Mouse (Mus musculus): ENCODE data around the gene Zkscan7. TPM values are rescaled to one million over a fixed set of nuclear protein-coding genes. Genes with fewer than 3 reads are reported as not detected.
"Not testable (repeated sequence)": the region's sequence is repeated elsewhere in the genome, so short reads cannot be mapped to it uniquely, and the experiment has no call there.

Gene Zkscan7
- polyA plus RNA-seq, 1 experiment from 2014 or later: 3.2 TPM

GRCm38 (mm10) chr9:122854526-122854925, 31.0 kb upstream of the Zkscan7 start:
- H3K9me3 ChIP-seq (replicated peaks; ENCODE audit: control insufficient read depth, low read length): peaks cover 34% of the 10 kb centered on the region
- H3K36me3 ChIP-seq (ENCODE audit: control insufficient read depth, insufficient read depth): peaks cover 92% of the 10 kb centered on the region
- no peak overlapping the region for H3K4me2 ChIP-seq (ENCODE audit: low read depth, low read length)
- H3K27me3 ChIP-seq (ENCODE audit: control insufficient read depth, insufficient read depth, low read length): no peaks in the 10 kb centered on the region
- H3K9ac ChIP-seq (ENCODE audit: low read length): no peak overlapping the region
- ATAC-seq (replicated peaks; ENCODE audit: extremely low read depth, insufficient read depth, low FRiP score): no peak
- no peaks in the 10 kb centered on the region for H3K4me1 ChIP-seq (ENCODE audit: control insufficient read depth, insufficient read depth, low read length)
- WGBS: 86% methylated on average over 7 of the region's 7 CpGs
- no peak overlapping the region for H3K4me3 ChIP-seq (ENCODE audit: low read length)
- peak overlapping the region; percentile 2; the same call in 1 of the 2 replicates for H3K27ac ChIP-seq (ENCODE audit: low read length)

DNA sequence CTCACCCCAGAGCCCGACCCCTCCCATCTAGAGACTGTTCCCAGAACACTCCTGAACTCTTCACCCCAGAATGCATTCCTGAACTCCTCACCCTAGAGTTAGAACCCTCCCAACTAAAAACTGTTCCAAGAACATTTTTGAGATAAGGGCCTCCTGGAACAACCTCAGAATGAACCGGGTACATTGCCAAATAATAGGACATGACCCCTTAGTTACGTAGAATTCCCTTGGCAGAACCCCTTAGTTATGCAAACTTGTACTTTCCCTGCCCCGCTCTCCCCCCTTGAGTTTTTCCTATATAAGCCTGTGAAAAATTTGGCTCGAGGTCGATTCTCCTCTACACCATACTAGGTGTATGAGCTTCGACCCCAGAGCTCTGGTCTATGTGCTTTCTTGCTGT, 30.3 kb upstream of the Zkscan7 start:
- not testable (repeated sequence) for H3K27ac ChIP-seq (ENCODE audit: low read length); H3K4me2 ChIP-seq (ENCODE audit: low read depth, low read length); ATAC-seq (replicated peaks; ENCODE audit: extremely low read depth, insufficient read depth, low FRiP score); H3K27me3 ChIP-seq (ENCODE audit: control insufficient read depth, insufficient read depth, low read length); H3K4me3 ChIP-seq (ENCODE audit: low read length); H3K9ac ChIP-seq (ENCODE audit: low read length); H3K4me1 ChIP-seq (ENCODE audit: control insufficient read depth, insufficient read depth, low read length)
- peaks cover 92% of the 10 kb centered on the region for H3K36me3 ChIP-seq (ENCODE audit: control insufficient read depth, insufficient read depth)
- H3K9me3 ChIP-seq (replicated peaks; ENCODE audit: control insufficient read depth, low read length): peaks cover 40% of the 10 kb centered on the region
- 69% methylated on average over 2 of the region's 7 CpGs for WGBS

- no peak overlapping the region for H3K9ac ChIP-seq (ENCODE audit: low read length)
- no peaks in the 10 kb centered on the region for H3K4me1 ChIP-seq (ENCODE audit: control insufficient read depth, insufficient read depth, low read length)
- H3K27me3 ChIP-seq (ENCODE audit: control insufficient read depth, insufficient read depth, low read length): no peaks in the 10 kb centered on the region
- no peak overlapping the region for H3K4me3 ChIP-seq (ENCODE audit: low read length)
- H3K4me2 ChIP-seq (ENCODE audit: low read depth, low read length): no peak overlapping the region
- H3K36me3 ChIP-seq (ENCODE audit: control insufficient read depth, insufficient read depth): peaks cover 92% of the 10 kb centered on the region
- 92% methylated on average over 4 of the region's 4 CpGs for WGBS
- no peak overlapping the region for H3K27ac ChIP-seq (ENCODE audit: low read length)
- peaks cover 44% of the 10 kb centered on the region for H3K9me3 ChIP-seq (replicated peaks; ENCODE audit: control insufficient read depth, low read length)
- no peak for ATAC-seq (replicated peaks; ENCODE audit: extremely low read depth, insufficient read depth, low FRiP score)
Measured at GRCm38 (mm10) chr9:122855617-122856016, 29.9 kb upstream of the Zkscan7 start.

GRCm38 (mm10) chr9:122856716-122857115, 28.8 kb upstream of the Zkscan7 start:
- Histone ChIP-seq H3K9me3 (replicated peaks; ENCODE audit: control insufficient read depth, low read length) (peaks cover 52% of the 10 kb centered on the region), H3K4me1 (ENCODE audit: control insufficient read depth, insufficient read depth, low read length) (no peaks in the 10 kb centered on the region), H3K4me3 (ENCODE audit: low read length) (no peak overlapping the region), H3K9ac (ENCODE audit: low read length) (no peak overlapping the region), H3K27ac (ENCODE audit: low read length) (no peak overlapping the region), H3K4me2 (ENCODE audit: low read depth, low read length) (no peak overlapping the region), H3K27me3 (ENCODE audit: control insufficient read depth, insufficient read depth, low read length) (no peaks in the 10 kb centered on the region), H3K36me3 (ENCODE audit: control insufficient read depth, insufficient read depth) (peaks cover 93% of the 10 kb centered on the region)
- ATAC-seq (replicated peaks; ENCODE audit: extremely low read depth, insufficient read depth, low FRiP score): no peak
- WGBS: 94% methylated on average over 3 of the region's 3 CpGs

GRCm38 (mm10) chr9:122860752-122861151, 24.7 kb upstream of the Zkscan7 start:
- H3K36me3 ChIP-seq (ENCODE audit: control insufficient read depth, insufficient read depth): peaks cover 64% of the 10 kb centered on the region

DNA sequence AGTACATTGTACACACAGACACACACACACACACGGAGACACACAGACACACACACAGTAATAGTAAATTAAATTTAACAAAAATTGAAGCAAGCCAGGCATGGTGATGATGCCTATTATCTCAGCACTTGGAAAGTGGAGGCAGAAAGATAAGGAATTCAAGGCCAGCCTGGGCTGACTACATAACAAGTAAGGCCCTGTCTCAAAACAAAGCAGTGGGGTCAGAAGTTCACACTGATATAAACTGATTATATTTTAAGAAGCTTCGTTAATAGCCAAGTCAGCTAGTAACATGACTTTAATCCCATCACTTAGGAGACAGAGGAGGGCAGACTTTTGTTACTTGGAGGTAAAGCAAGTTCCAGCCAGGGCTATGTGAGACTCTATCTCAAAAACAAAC, 21.8 kb upstream of the Zkscan7 start:
- Histone ChIP-seq H3K4me2 (ENCODE audit: low read depth, low read length) (peak overlapping the region; percentile 84), H3K27ac (ENCODE audit: low read length) (no peak overlapping the region), H3K9me3 (replicated peaks; ENCODE audit: control insufficient read depth, low read length) (peaks cover 32% of the 10 kb centered on the region), H3K4me1 (ENCODE audit: control insufficient read depth, insufficient read depth, low read length) (peaks cover 19% of the 10 kb centered on the region), H3K4me3 (ENCODE audit: low read length) (no peak overlapping the region), H3K36me3 (ENCODE audit: control insufficient read depth, insufficient read depth) (peaks cover 37% of the 10 kb centered on the region), H3K27me3 (ENCODE audit: control insufficient read depth, insufficient read depth, low read length) (no peaks in the 10 kb centered on the region), H3K9ac (ENCODE audit: low read length) (no peak overlapping the region)
- no peak for ATAC-seq (replicated peaks; ENCODE audit: extremely low read depth, insufficient read depth, low FRiP score)
- WGBS: 22% methylated on average over 2 of the region's 2 CpGs

More at GRCm38 (mm10) chr9:122860752-122861151, 24.7 kb upstream of the Zkscan7 start:
- no peaks in the 10 kb centered on the region for H3K27me3 ChIP-seq (ENCODE audit: control insufficient read depth, insufficient read depth, low read length)
- no peak overlapping the region for H3K4me3 ChIP-seq (ENCODE audit: low read length)
- peaks cover 41% of the 10 kb centered on the region for H3K9me3 ChIP-seq (replicated peaks; ENCODE audit: control insufficient read depth, low read length)
- no peak overlapping the region for H3K4me2 ChIP-seq (ENCODE audit: low read depth, low read length)
- no peak overlapping the region for H3K9ac ChIP-seq (ENCODE audit: low read length)
- no peak overlapping the region for H3K27ac ChIP-seq (ENCODE audit: low read length)
- no peak for ATAC-seq (replicated peaks; ENCODE audit: extremely low read depth, insufficient read depth, low FRiP score)
- H3K4me1 ChIP-seq (ENCODE audit: control insufficient read depth, insufficient read depth, low read length): peaks cover 17% of the 10 kb centered on the region

GRCm38 (mm10) chr9:122864848-122865247, 20.6 kb upstream of the Zkscan7 start:
- peak overlapping the region; percentile 84 for H3K4me2 ChIP-seq (ENCODE audit: low read depth, low read length)
- H3K27ac ChIP-seq (ENCODE audit: low read length): no peak overlapping the region
- H3K4me1 ChIP-seq (ENCODE audit: control insufficient read depth, insufficient read depth, low read length): peaks cover 19% of the 10 kb centered on the region
- peak overlapping the region; percentile 94 for H3K9ac ChIP-seq (ENCODE audit: low read length)
- H3K4me3 ChIP-seq (ENCODE audit: low read length): peak overlapping the region; percentile 94
- no peak for ATAC-seq (replicated peaks; ENCODE audit: extremely low read depth, insufficient read depth, low FRiP score)
- H3K36me3 ChIP-seq (ENCODE audit: control insufficient read depth, insufficient read depth): peaks cover 25% of the 10 kb centered on the region
- peaks cover 23% of the 10 kb centered on the region for H3K9me3 ChIP-seq (replicated peaks; ENCODE audit: control insufficient read depth, low read length)
- no peaks in the 10 kb centered on the region for H3K27me3 ChIP-seq (ENCODE audit: control insufficient read depth, insufficient read depth, low read length)
- WGBS: 58% methylated on average over 3 of the region's 3 CpGs

- Histone ChIP-seq H3K4me1 (ENCODE audit: control insufficient read depth, insufficient read depth, low read length) (peaks cover 19% of the 10 kb centered on the region), H3K9me3 (replicated peaks; ENCODE audit: control insufficient read depth, low read length) (peaks cover 14% of the 10 kb centered on the region), H3K27ac (ENCODE audit: low read length) (peak within 1 kb of the TSS; percentile 80), H3K4me2 (ENCODE audit: low read depth, low read length) (peak within 1 kb of the TSS; percentile 84), H3K4me3 (ENCODE audit: low read length) (peak within 1 kb of the TSS; percentile 94), H3K27me3 (ENCODE audit: control insufficient read depth, insufficient read depth, low read length) (no peaks in the 10 kb centered on the region), H3K9ac (ENCODE audit: low read length) (peak within 1 kb of the TSS; percentile 94), H3K36me3 (ENCODE audit: control insufficient read depth, insufficient read depth) (peaks cover 17% of the 10 kb centered on the region)
- ATAC-seq (replicated peaks; ENCODE audit: extremely low read depth, insufficient read depth, low FRiP score): peak; percentile 86
- WGBS: under 1% methylated on average over 34 of the region's 34 CpGs
Measured at GRCm38 (mm10) chr9:122865697-122866166, 19.8 kb upstream of the Zkscan7 start, which contains the start of gene Zfp445. Zfp445 (minus strand) TSS chr9:122866006.

GRCm38 (mm10) chr9:122866192-122866591, 19.3 kb upstream of the Zkscan7 start:
- WGBS: 76% methylated on average over 4 of the region's 4 CpGs
- Histone ChIP-seq H3K4me1 (ENCODE audit: control insufficient read depth, insufficient read depth, low read length) (peaks cover 19% of the 10 kb centered on the region), H3K4me3 (ENCODE audit: low read length) (peak overlapping the region; percentile 94), H3K9ac (ENCODE audit: low read length) (peak overlapping the region; percentile 94), H3K27me3 (ENCODE audit: control insufficient read depth, insufficient read depth, low read length) (no peaks in the 10 kb centered on the region), H3K4me2 (ENCODE audit: low read depth, low read length) (peak overlapping the region; percentile 64), H3K27ac (ENCODE audit: low read length) (no peak overlapping the region; the same call in 1 of the 2 replicates), H3K36me3 (ENCODE audit: control insufficient read depth, insufficient read depth) (peaks cover 12% of the 10 kb centered on the region), H3K9me3 (replicated peaks; ENCODE audit: control insufficient read depth, low read length) (peaks cover 10% of the 10 kb centered on the region)
- ATAC-seq (replicated peaks; ENCODE audit: extremely low read depth, insufficient read depth, low FRiP score): no peak
